Mouse (Mus musculus): ENCODE results near the gene Castor2.

Castor2 gene

GRCm38 (mm10) chr5:134102720-134103119 lies 3.2 kb downstream of the Castor2 start:
- no peak for DNase-seq (ENCODE audit: low read depth)

DNA sequence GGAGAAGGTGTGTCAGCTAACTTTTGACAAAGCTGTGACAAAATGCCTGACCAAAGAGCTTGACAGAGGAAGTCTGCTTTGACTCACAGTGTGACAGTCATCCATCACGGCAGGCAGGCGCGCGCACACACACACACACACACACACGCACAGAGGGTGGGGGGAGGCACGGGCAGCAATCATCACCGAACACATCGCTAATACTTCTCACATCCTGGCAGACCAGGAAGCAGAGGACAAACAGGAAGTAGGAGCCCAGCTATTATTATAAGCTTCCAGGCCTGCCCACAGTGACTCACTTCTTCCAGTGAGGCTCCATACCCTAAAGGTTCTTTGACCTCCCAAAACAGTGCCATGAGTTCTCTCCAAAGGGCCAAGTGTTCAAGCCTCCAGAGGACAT lies 6.3 kb downstream of the Castor2 start:
- no peak for DNase-seq (ENCODE audit: low read depth)

- no peak for DNase-seq (ENCODE audit: low read depth)
These were observed 15.5 kb downstream of the Castor2 start for GRCm38 (mm10) chr5:134114981-134115380.

DNA sequence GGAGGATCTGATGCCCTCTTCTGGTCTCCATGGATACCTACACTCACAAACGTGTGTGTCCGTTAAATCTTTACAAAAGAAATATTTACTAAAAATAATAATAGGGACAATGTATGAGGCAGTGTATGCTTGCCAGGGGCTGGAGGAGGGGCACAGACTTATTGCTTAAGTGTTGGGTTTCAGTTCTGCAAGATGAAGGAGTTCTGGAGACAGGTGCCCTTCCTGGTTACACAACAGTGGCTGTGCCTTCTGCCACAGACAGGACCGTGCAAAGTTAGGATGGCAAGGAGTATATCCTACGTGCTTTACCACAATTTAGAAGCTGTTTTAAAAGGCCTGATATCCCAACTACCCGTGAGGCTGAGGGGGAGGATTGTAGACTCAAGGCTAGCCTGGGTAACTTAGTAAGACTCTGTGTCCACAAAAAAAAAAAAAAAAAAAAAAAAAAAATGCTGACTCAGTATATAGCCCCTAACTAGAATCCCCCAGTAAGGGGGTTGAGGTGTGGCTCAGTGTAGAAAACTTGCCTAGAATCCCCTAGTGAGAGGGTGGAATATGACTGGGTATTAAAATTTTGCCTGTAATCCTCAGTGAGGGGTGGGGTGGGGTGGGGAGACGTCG lies 16.2 kb downstream of the Castor2 start:
- DNase-seq (ENCODE audit: low read depth): no peak

- DNase-seq (ENCODE audit: low read depth): no peak
These were observed 19.4 kb downstream of the Castor2 start for GRCm38 (mm10) chr5:134118798-134119407.

GRCm38 (mm10) chr5:134119481-134120120 lies 20.1 kb downstream of the Castor2 start:
- DNase-seq (ENCODE audit: low read depth): peak; percentile 12

DNA sequence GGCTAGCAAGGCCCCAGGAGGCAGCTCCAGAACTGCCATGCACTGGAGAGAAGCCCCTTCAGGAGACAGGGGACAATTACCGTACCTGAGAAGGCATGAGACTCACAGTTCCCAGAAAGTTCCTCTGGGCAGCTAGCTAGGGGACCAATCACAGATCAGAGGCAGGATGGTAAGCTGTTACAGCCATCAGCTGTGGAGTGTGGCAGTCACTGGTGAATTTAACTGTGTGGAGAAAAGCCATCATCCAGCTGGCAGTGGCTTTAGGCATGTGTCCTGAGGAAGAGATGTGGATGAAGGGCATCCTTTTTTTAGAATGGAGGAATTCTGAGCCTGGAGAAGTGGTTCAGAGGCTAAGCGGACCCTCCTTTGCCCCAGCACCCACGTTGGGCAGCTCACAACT lies 20.6 kb downstream of the Castor2 start:
- no peak for DNase-seq (ENCODE audit: low read depth)

- no peak for DNase-seq (ENCODE audit: low read depth)
These were observed 21.8 kb downstream of the Castor2 start for GRCm38 (mm10) chr5:134121138-134121892.

GRCm38 (mm10) chr5:134121893-134122259 lies 22.4 kb downstream of the Castor2 start:
- no peak for DNase-seq (ENCODE audit: low read depth)

DNA sequence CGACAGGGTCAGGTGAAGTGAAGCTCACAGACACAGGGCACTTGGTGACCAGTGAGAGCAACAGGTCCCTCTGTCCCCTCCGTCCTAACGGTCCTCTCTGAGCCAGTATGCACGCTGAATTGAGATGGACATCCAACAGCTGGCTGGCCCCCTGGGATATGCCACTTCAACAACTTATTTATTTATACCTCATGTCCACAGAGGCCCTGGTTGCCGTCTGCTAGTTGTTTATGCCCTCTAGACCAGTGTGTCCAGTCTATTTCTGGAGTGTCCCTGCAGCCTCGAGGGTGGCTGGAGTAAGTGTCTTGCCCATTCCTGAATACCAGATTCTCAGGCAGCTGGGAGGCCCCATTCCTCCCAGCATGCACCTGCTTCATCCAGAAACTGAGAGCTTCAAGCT lies 24.3 kb downstream of the Castor2 start:
- DNase-seq (ENCODE audit: low read depth): no peak

- no peak for DNase-seq (ENCODE audit: low read depth)
These were observed 26.7 kb downstream of the Castor2 start for GRCm38 (mm10) chr5:134126232-134126631.

DNA sequence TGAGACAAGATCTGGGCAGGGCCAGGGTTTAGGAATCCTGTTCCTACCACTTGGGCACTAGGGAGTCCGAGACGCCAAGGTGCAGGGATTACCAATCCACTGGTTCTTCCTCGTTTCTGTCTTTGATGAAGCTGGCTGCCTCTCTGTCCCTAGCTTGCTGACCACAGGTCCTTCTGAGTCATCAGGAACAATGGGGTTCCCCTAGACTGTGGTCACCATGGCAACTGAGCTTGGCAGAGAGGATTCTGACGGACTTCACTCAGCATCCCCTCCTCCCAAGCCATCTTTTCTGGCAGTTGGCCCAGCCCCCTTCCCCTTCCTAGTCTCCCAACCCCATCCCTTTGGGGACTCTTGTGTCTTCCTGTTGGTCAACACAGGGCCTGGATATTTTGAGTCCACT lies 32.1 kb downstream of the Castor2 start:
- no peak for DNase-seq (ENCODE audit: low read depth)

DNA sequence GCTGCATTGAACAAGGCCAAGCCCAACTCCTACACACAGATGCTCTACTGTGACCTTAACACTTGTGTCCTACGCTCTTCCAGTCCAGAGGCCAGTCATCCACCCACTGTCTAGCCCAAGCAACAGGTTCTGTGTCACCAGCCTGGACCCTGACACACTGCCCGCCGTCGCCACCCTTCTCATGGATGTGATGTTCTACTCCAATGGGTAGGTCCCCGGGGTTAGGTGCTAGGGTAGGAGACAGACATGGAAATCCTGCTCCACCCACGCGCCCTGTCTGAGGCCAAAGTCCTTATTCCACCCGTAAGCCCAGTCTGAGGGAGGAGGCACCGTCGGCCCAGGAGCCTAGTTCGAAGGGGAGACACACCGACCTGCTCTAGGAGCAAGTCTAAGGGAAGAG lies 36.5 kb downstream of the Castor2 start:
- DNase-seq (ENCODE audit: low read depth): no peak

DNA sequence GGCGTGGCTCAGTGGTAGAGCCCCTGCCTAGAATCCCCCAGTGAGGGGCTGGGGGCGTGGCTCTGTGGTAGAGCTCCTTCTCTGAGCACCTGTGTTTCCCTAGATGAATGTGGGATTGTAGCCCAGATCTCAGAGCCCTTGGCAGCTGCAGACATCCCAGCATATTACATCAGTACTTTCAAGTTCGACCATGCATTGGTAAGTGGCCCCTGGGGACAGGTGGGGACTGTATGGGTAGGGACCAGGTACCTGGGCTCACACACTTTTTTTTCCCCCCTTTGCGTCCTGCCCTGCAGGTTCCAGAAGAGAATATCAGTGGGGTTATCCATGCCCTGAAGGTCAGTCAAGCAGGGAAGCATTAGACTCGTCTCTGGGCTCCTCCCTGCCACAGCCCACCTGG lies 38.4 kb downstream of the Castor2 start:
- DNase-seq (ENCODE audit: low read depth): no peak

- no peak for DNase-seq (ENCODE audit: low read depth)
These were observed 39.9 kb downstream of the Castor2 start for GRCm38 (mm10) chr5:134139429-134139828.

GRCm38 (mm10) chr5:134141236-134141635 lies 41.7 kb downstream of the Castor2 start:
- DNase-seq (ENCODE audit: low read depth): no peak

- no peak for DNase-seq (ENCODE audit: low read depth)
These were observed 42.9 kb downstream of the Castor2 start for GRCm38 (mm10) chr5:134142381-134142780.

DNA sequence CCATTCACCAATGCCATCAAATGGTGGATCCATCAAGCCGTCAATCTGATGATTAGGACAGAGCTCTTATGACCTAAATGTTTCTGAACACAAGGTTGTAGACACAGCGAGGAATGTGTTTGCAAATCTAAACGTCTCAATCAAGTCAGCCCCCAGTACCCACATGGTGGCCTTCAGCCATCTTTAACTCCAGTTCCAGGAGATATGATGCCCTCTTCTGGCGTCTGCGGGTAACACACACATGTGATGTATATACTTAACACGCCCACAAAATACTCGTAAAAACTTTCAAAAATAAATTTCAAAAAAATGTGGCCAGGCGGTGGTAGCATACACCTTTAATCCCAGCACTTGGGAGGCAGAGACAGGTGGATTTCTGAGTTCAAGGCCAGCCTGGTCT lies 45.5 kb downstream of the Castor2 start:
- DNase-seq (ENCODE audit: low read depth): no peak

- DNase-seq (ENCODE audit: low read depth): peak; percentile 54
These were observed 47.8 kb downstream of the Castor2 start for GRCm38 (mm10) chr5:134147194-134147753.

DNA sequence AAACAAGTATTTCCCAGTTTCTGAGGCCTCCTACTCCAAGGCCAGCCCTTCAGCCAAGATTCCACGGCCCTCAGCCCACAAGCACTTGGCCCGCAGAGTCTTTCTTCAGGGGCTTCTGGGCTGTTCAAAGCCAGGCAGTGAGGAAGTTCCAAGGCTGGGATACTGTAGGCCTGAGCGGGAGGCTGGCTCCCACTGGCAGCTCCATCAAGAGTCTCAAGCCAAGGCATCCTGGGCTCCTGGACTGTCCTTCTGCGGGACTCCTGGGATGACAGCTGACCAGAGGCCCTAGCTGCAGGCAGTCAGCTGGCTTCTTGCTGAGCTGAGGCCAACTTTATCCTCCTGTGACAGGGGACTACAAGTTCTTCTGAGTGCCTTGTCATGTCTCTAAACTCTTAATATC lies 48.6 kb downstream of the Castor2 start:
- DNase-seq (ENCODE audit: low read depth): peak; percentile 33

GRCm38 (mm10) chr5:134151895-134152294 lies 52.4 kb downstream of the Castor2 start:
- DNase-seq (ENCODE audit: low read depth): no peak

DNA sequence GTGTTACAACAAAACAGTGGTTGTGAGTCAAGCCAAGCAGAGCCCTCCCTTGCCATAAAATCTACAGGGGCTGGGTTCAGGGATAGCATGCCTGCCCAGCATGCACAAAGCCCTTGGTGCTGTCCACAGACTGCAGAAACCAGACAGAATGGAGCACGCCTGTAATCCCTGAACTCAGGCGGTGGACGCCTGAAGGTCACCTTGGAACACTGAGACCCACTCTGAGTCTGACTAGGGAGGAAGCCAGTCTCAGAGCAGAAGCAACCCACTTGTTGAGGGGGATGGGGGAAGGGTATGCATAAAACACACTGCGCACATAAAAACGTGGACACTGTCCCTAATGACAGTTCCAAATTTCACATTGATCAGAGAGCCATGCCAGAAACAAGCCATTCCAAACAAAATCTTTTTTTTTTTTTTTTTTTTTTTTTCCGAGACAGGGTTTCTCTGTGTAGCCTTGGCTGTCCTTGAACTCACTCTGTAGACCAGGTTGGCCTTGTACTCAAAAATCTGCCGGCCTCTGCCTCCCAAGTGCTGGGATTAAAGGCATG lies 56.5 kb downstream of the Castor2 start:
- peak; percentile 58 for DNase-seq (ENCODE audit: low read depth)
